Mouse (Mus musculus) gastrocnemius, postnatal 36 days (tissue): Measurements from ENCODE around the gene Hoxa13. TPM values are rescaled to one million over a fixed set of nuclear protein-coding genes. Genes with fewer than 3 reads are reported as not detected.

ENCODE experiments used
- DNase-seq, 2 experiments: peaks; one replicate each; pipeline ENCODE4 v3.0.0; 2022
- intact Hi-C: fragments of 180-260 bp; cut with DNase I; formaldehyde crosslinking; loops from one replicate; pipeline ENCODE4 v1.15.1; 2025
- total RNA-seq, 2 experiments: library from RNA; stranded (reverse); gene quantifications; 2 replicates each; pipeline ENCODE4 v1.2.3; 2021

The Hoxa13 gene
- total RNA-seq, 2 experiments from 2014 or later, result 2.4 to 3.6 TPM

DNA sequence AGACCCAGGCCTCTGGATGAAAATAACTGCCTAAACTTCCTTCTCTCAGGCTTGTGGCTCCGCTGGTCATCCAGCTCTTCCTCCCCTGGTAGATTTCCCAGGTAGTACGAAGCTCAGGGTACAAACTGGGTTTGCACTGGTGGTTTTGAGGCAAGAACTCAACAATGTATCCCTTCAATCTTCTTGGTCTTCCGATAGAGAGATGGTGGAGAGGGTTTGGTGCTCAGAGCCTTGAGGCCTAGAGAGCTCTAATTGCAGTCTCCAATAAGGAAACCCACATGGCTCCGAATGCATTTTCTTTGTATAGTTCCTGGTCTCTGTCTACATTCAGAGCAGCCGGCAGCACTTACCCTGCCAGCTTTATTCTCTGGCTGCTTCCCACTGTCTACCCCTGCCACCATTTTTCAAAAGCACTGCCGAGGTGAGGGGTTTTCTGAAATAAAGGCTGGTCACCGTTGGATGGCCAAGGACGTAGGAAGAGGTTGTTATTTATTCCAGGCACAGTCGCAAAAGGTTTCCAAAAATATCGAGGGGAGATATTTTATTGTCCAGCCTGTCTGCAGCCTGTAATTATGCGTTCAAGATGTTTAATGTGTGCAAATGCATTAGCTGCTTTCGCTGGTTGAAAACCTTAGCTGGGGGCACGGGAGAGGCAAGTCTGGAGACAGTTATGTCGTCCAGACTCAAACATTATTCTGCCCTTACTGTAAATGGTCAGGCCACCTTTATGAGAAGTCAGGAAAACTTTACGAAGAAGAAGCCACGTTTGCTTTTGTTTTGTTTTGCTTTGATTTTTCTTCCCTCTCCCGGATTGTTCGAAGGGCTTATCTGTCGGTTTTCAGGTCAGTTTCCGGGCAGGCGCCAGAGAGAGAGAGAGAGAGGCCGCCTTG is 12.3 kb upstream of the Hoxa13 start:
- no peak for DNase-seq
- intact Hi-C loops, result loop anchor here (5.0 kb wide), 2 partner anchors 34 to 304 kb away; no protein-coding TSS in a partner anchor

DNA sequence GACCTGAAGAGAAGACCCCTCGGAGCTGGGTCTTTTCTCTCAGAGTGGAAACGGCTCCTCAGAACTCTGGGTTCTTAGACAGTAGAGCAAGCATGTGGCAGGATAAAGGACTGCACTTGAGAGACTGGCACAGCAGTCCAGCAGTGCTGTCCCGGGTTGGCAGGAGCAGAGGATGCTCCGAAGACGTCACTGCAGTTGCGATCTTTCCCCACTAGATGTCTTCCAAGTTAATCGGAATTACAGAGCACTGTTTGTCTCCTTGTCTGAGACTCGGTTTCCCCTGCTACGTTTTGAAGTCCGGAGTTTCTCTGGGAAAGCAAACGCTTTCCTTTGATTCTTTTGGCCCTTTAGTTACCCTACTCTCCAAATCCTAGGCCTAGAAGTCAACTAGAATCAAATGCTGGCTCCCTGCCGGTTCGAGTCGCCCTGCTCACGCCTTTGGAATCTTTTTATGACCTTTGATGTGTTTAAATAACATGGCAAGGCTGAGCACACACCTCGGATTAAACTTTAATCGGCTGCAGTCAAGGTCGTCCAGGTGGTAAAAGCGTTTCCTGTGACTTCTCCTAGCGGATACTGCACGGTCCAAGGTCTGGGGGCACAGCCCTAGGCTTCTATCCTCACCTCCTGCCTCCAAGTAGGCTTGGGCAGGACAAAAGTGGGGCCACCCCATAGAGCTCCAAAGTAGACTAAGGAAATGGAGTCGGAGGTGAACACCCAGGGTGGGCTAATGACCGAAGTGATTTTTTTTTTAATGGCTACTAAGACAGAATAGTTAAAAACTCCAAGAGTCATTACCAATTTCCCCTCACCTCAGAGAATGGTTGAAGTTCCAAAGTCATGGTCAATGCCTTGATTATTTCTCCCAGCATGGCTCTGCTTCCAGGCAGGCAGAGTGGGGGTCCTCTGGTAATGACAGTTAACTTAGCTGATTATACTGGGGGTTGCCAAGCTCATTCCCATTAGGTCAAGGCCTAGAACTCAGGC is 10.1 kb upstream of the Hoxa13 start:
- peak in 1 of 2 experiments; percentile 52 for DNase-seq
- intact Hi-C loops, result loop anchor here (5.0 kb wide), 2 partner anchors 37 to 307 kb away; no protein-coding TSS in a partner anchor

DNA sequence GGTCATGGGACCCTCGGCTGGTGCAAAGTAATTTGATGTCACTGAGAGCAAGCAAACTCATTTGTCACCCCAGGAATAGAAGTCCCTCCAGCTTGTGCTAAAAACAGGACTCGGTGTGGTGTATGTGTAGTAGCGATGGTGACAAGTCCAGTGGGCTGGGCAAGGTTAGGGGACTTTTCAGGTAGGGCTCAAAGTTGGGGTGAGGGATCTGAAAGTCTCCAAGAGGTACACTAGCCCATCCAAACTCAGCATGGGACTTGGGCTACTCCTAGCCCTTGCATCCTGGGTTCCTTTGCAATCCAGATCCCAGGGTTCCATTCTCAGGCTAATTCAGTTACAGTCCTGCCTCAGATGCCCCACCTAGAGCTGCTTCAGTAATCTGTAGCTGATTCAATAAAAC is 8.1 kb upstream of the Hoxa13 start:
- DNase-seq, result no peak
- intact Hi-C loops, result loop anchor here (5.0 kb wide), 1 partner anchor 49 kb away; no protein-coding TSS in a partner anchor

DNA sequence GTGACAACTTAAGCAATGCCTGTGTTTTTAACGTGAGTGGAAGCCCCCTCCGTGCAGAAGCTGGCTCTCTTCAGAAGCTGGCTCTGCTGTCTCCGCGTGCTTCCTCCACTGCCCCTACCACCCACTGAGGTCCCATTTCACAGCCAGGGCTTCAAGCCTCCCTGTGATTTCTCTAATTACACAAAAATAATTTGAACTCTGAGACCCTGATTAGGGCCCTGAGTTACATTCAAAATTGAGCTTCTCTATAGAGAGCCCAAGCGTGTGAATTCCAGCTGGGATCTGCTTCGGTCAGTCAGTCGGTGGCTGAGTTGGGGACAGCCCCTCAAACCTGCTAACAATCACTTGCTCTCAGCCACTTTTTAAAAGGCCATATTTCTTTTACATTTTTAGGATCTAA is 7.7 kb upstream of the Hoxa13 start:
- intact Hi-C loops, result loop anchor here (5.0 kb wide), 1 partner anchor 49 kb away; no protein-coding TSS in a partner anchor
- no peak for DNase-seq

DNA sequence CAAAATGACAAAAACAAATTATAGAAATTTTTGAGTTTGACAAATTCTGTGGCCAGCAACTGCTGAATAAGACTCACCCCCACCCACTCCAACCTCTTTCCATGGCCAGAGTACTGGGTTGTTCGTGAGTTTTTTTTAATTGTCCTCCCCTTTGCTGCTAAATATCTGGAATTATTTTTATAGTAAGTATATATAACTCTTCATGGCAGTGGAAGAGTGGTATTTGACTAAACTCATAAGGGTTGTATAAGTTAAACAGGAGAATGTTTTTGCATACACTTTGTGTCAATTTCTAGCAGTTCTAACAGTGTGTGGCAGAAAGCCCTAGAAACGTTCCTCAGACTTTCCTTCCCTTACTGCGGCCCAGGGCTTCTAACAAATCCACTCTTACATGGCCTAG is 7.0 kb upstream of the Hoxa13 start:
- DNase-seq, result no peak
- intact Hi-C loops, result loop anchor here (5.0 kb wide), 1 partner anchor 50 kb away; no protein-coding TSS in a partner anchor

DNA sequence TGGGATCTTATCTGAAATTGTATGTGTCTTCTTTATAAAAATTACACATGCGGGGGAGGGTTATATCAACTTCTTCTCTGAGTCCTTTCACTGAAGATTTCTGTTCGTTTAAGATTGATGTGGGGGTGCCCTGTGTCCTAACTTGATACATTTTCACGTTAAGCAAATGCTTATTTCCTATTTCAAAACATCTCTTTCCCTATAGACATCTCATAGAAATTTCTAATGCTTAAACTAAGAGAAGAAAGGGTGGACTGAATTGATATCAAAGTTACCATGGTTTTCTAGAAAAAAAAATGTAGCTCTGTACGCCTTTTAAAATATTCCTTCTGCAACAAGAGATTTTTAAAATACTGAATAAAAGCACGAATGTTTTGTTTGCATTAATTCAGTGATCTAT is 6.5 kb upstream of the Hoxa13 start:
- intact Hi-C loops, result loop anchor here (5.0 kb wide), 1 partner anchor 50 kb away; no protein-coding TSS in a partner anchor
- no peak for DNase-seq

DNA sequence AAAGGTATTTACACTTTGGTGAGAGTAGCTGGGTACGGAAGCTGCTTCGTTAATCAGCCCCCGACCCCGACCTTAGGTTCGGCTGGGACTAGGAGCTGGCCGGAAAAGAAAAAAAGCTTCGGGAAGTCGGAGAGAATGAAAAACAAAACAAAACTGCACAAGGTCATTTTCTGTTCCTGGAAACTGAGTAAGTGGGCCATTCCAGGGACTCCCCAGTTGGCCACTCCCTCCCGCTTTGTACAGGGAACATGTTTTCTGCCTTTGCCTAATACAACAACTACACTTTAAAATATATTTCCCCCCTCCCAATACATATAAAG is 5.9 kb upstream of the Hoxa13 start:
- no peak for DNase-seq
- intact Hi-C loops, result loop anchor here (5.0 kb wide), 1 partner anchor 51 kb away; no protein-coding TSS in a partner anchor

DNA sequence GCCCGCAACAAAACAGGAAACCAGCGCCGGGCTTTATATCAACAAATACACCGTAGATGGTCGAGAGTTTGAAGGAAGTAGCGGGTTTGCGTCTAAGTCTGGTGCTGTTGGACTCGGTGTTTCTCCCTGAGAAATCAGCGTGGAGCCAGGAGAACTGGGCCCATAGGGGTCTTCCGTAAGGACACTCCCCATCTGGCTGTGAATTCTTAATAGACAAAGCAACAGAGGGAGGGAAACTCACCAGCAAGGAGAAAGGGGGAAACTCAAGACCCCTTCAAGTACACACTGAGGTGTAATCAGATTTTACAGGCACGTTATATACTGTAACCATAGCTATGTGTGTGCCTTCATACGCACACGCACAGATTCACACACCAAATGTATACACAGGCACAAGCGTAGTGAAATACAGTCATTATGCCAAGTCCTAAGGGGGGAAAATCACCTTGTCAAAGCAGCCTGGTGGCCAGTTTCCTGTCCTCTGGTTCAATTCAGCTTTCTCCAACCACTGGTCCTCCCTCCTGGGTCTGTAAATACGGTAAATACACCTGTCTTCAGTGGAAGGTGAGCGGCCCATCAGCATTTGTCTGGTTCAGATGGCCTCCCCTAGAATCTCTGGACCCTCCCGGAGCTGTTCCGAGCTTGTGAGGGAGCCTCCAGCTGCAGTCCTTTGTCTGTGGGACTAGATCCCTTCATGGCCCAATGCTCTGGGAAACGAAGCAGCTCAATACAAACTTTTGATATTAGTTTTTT is 5.4 kb upstream of the Hoxa13 start:
- DNase-seq, result no peak
- intact Hi-C loops, result loop anchor here (5.0 kb wide), 1 partner anchor 51 kb away; no protein-coding TSS in a partner anchor

DNA sequence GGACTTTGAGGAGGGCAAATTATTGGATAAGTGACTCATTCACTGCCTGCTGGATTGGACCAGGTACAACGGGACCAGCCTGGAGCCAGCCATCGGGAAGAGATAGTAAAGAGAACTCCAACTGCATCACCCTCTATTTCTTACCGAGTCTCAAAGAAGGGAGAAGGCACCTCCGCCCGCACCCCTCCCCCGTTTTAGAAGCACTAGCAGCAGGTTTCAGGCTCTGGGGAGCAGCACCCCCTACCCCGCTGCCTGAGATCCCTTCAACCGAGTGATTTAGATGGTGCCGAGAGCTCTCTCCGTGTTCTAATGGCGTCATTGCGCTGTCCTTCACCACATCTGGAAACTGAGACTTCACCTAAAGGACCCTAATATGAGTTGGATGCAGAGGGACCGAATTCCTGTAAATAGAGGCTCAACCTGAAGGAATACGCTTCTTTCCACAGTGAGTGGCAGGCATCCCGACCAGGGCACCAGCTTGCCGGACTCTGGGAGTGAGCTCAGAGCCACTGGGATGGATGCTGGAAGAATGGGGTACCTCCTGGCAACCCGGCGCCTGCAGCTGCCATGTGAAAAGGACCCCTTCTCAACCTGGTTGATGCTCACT is 4.7 kb upstream of the Hoxa13 start:
- intact Hi-C loops, result loop anchor here (5.0 kb wide), 1 partner anchor 52 kb away; no protein-coding TSS in a partner anchor
- DNase-seq, result no peak

DNA sequence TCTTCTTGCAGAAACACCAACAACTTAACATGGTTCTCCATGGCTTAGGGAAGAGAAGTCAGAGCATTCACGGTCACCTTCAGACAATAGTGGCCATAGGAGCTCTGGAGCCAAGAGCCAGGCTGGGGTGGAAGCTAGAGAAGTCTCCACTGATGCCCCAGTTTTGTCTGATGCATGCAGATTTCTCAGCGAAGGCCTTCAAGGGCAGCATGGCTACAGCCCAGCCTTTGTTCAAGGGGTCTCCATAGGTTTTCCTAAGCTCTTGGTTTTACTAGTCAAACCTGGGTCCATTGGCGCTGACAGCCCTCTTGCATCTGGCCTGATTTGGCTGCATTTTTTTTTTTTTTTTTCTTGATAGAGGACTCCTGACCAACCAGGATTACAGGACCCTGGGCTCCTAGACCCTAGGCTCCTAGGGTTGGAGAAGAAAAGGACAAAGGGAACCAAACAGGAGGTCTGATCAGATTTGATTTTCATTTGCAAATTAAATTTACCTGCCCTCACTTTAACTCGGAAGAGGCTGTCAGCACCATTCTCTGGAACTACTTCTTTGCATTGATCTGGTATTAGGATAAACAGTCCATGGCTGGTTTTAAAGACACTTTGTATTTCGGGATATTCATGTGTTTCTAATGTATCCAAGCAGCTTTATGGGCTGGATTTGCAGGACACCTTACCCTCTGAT is 3.6 kb upstream of the Hoxa13 start:
- intact Hi-C loops, result no loop called here
- DNase-seq, result no peak

DNA sequence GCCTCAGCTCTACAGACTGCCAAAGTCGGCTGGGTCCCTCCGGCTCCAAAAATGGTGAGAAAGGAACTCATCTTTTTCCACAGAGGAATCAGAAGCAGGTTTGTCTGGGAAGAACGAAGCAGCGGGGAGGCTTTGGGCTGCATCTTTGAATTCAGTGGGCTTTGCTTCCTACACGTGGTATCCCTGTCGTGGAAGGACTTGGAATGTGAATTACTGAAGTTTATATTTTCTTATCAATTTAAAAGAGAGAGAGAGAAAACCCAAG is 2.6 kb upstream of the Hoxa13 start:
- DNase-seq, result no peak
- intact Hi-C loops, result no loop called here

DNA sequence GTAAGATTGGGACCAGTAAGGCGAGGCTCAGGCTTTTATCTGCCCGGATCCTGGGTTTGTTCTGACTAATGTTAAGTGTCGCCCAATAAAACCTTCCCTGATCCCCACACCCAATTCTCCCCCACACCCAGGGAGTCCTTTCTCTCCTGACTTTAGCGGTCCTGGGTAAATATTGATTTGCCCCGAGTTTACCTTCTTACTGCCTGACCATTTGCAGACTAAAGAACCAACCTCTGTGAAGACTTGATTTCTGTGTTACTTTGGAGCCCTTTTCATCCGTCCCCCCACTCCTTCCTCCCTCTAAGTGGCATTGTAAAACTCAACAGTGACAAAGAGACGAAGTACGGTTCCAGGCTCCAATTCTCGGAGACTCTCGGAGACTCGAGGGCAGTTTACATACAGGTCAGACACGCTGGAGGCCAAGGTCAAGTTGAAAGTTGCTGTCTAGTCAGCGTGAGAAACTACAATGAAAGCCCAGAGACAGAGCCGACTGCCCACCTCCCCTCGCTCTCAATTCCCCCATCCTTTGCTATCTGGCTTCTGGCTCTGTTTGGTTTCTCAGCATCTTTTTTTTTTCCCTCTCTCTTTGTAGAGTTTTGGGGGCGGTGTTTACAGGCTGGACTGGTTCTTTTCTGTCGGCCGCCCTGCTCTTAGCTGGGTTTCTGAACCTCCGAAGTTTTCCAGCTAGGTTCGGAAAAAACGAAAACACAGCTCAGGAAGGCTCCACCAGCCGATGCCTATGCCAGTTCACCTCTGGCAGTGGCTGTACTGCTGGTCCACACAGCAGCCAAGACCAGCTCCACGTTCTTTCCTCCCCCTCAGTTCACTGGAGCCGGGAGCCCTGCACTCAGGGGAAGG is 2.0 kb upstream of the Hoxa13 start:
- no peak for DNase-seq
- intact Hi-C loops, result no loop called here

DNA sequence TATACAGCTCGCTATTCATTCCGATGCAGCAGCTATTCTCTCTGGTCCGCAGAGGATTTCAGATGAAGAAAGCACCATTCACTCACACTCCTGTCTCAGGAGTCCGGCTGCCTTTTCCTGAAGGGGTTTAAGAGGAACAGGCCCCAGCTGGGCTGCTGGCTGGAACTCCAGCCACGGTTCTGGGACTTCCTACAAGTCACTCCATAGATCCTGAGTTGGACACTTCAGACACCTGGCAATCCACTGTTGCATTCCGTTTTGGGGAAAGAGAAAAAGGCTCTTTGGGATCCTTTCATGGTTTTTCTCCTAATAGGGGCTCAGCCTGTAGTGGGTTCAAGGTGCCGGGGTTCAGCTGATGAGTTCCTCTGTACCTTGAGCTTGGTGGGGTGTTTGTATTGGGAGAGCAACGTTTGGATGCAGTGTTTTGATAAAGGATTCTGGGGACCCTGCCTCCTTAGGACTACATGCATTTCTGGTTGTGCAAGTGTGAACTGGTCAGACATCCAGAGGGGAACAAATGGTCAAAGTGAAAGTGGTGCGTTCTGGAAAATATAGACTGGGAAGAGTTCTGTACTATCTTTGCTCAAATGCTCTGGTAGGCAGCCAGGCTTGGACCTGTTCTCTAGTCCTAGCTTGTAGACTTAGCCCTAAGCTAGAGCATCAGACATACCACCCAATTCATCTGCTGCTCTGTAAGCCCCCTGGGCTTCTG is 1.2 kb upstream of the Hoxa13 start:
- no peak for DNase-seq
- intact Hi-C loops, result no loop called here

DNA sequence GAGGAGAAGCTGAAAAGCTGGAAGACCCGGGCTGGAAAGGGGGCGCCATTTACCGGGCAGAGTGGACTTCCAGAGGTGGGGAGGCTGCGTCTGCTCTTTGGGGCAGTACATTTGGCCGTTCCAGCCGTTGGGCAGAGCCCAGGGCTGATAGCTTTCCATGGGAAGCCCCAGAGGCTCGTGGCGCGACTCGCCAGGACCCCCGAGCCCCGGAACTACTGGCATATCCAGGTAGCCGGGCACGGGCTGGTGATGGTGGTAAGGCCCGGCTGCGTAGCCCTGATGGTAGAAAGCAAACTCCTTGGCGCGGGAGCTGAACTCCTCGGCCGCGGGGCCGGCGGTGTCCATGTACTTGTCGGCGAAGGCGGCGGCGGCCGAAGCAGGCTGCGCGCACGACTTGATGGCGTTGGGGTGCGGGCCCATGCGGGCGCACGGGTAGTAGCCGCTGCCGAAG is 844 bp downstream of the Hoxa13 start:
- intact Hi-C loops, result loop anchor here (5.0 kb wide), 3 partner anchors 452 to 662 kb away; partner anchors contain the start of gene Tax1bp1
- peak in 1 of 2 experiments; percentile 39 for DNase-seq

DNA sequence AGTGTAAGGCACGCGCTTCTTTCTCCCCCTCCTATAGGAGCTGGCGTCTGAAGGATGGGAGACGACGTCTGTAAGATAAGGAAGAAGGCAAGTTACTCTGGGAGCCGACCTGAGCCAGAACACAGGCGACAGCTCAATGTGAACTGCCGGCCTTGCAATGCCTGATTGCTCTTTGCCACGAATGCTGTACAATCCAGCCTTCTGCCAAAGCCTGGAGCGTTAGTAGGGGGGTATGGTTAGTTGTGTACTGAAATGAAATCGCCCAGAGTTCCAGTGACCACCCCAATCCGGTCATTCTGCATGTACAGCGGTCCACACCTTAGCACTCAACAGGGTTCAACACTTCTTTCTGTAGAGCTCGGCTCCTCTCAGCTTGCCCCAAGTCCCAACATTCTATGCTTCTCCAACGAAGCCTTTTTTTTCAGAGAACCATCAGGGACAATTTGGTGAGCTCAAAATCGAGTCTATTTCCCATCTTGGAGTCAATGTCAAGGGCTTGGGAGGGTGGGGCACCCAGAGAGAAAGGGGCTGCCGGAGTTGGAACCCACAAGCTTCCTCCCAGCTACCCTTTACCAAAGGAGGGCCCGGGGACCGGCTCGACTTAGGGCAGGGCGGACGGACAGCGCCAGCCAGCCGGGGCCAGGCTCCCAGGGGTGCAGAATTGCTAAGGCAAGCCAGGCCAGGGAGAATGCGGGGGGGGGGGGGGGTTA is 1.4 kb downstream of the Hoxa13 start:
- DNase-seq, result no peak
- intact Hi-C loops, result loop anchor here (5.0 kb wide), 3 partner anchors 453 to 663 kb away; partner anchors contain the start of gene Tax1bp1

DNA sequence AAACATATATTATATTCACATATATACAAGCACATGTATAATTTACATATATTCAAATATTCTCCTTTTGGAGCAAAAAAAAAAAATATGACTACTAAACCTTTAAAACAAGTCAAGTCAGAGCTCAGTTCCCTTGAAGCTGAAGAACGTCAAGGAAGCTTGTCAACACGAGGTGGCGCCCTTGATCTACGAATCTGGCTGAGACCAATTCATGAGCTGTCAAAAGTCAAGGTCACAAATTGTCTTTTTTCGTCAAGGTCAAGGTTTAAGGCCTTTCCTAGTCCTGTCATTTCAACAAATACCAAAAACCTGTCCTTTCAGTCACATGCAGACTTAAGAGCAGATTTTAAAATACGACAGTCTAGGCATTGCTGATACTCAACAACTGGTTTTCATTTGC is 3.7 kb downstream of the Hoxa13 start:
- DNase-seq, result peak; percentile 78 to 79
- intact Hi-C loops, result loop anchor here (5.0 kb wide), 3 partner anchors 455 to 665 kb away; partner anchors contain the start of gene Tax1bp1
